Mouse (Mus musculus) ES-Bruce4 (cell line): ENCODE data around the gene Stxbp4.

Experiments used
- CTCF ChIP-seq: IDR thresholded peaks from one replicate; pipeline ENCODE4 v1.8.1; 2011; ENCODE audit warnings: low read depth, low read length
- EP300 ChIP-seq: IDR thresholded peaks from 2 replicates; pipeline ENCODE4 v1.6.1; 2011; ENCODE audit warnings: low read depth, low read length; ENCODE audit not compliant: insufficient read depth
- POLR2A ChIP-seq: IDR thresholded peaks from one replicate; pipeline ENCODE4 v1.8.1; 2011; ENCODE audit warnings: low read length; ENCODE audit not compliant: insufficient read depth

- TF ChIP-seq CTCF = no peak
- TF ChIP-seq EP300 = no peak
- no peak for TF ChIP-seq POLR2A
Measured at GRCm38 (mm10) chr11:90675479-90676110, 37.7 kb upstream of the Stxbp4 start.
